Mouse (Mus musculus) retina, postnatal 1 day (tissue): Measurements from ENCODE around the gene Sycp2.
A peak's percentile ranks its signal among the peaks of the same experiment; 100 is the strongest.

Source experiments
- DNase-seq: peaks from one replicate; pipeline ENCODE4 v3.0.0-alpha.2; 2012

Gene Sycp2

GRCm38 (mm10) chr2:178407053-178407815, at the start of gene Sycp2:
Gene Sycp2 (minus strand): TSS chr2:178407685.
- no peak for DNase-seq

DNA sequence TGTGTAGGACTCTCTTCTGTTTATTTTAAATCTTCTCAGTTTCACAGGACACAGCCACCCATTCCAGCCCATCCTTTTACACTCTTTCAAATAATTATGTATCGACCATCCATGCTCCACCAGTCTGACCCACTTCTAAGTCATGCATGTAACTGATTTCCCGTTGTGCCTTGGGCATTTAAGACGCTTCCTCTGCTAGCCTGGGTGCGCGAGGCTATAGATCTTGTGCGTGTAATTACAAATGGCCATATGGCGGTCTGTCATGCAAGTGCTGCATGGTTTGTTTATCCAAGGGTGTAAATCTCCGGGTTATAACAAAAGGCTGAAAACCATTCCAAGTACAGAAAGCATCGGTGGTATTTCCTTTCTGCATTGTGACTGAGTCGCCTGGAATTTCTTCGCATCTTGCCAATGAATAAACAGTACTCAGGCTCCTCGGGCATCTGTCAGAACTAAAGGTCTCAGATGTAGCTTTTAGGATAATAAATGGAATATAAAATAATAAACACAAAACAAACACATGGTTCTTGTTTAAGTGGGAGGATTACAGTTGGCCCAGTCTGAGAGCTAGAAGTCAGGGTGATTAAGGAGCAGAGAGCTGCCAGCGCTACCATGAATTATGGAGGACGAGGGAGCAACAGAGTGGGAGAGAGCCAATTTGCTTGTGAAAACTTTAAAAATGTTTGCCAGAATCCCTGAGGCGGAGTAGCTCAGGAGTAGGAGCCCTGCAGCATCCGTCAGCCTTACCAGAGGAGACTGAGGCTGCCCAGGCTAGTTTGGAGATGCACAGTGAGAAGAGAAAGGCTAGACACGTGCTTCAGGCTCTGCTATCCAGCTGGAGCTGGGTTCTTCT, 47.4 kb upstream of the Sycp2 start:
- peak; percentile 79 for DNase-seq

DNA sequence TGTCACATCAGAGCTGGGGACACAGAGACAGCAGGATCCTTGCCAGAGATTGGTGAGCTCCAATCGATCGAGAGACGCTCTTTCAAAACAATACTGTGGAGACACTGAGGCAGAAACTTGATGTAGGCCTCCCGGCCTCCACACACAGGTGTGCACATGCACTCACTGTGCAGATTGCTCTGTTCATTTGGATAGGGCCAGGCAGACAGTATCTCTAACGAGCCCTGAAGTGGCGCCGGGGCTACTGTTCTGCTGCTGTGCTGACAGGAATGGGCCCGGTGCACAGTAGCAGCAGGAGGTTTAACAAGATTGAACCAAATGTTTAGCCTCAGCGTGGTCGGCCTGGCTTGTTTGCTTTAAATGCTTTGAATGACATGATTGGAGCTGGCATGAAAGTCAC, 43.5 kb upstream of the Sycp2 start:
- no peak for DNase-seq

GRCm38 (mm10) chr2:178450236-178450635, 42.8 kb upstream of the Sycp2 start:
- DNase-seq = no peak

DNA sequence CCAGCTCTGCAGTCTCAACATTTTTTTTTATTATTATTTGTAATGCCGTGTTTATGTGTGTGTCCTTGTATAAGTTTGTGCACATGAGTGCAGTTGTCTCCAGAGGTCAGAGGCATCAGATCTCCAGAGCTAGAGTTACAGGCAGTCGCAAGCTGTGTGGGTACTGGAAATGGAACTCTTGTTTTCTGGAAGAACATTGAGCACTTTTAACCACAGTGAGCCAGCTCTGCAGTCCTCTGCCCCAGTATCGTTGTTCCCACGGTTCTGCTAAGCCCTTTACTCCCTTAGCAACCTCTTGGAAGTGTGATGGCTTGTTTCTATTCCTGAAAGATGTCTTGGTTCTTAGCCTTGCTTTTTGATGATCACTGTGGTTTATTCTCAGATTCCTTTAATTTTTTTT, 41.9 kb upstream of the Sycp2 start:
- DNase-seq = no peak

DNA sequence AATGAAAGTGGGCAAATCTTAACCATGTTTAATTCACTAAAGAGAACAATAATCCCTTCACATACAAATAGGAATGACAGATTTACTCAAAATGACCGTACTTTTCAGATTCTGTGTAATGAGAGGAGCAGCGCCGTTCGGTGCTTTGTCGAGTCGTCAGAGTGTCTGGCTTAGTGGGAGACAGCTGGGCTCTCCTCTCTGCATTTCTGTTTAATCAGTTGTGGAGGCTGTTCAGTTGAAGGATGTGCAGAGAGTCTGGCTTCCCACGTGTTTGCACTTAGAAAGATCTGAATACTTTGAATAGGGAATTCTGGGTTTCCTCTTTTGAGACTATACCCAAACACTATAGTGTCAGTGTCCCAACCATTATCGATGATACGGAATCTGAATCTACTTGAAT, 29.8 kb upstream of the Sycp2 start:
- no peak for DNase-seq

- DNase-seq = no peak
Observed at GRCm38 (mm10) chr2:178433903-178434302, 26.4 kb upstream of the Sycp2 start.

GRCm38 (mm10) chr2:178433495-178433894, 26.0 kb upstream of the Sycp2 start:
- DNase-seq = no peak

DNA sequence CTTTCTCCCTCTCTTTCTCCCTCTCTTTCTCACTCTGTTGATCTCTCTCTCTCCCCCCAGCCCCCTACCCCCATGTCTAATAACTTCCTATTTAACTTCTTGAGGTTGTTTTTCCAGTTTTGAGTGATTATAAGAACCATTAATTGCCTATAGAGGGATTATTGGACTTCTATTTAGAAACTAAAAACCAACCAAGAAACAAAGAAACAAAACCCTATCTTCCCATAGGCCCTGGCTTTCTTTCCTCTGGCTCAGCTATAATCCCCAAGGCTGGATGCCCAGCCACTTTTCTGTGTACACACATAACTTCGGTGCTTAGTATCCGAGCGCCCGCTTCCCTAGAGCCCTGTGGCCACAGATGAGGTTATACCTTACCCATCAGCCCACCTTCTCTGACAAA, 22.7 kb upstream of the Sycp2 start, which contains the start of gene Cdh26:
Gene Cdh26, plus strand, starts transcription at position 301 of the 400 bp plus-strand sequence.
- DNase-seq = no peak

GRCm38 (mm10) chr2:178429426-178429825, 21.9 kb upstream of the Sycp2 start:
- no peak for DNase-seq

DNA sequence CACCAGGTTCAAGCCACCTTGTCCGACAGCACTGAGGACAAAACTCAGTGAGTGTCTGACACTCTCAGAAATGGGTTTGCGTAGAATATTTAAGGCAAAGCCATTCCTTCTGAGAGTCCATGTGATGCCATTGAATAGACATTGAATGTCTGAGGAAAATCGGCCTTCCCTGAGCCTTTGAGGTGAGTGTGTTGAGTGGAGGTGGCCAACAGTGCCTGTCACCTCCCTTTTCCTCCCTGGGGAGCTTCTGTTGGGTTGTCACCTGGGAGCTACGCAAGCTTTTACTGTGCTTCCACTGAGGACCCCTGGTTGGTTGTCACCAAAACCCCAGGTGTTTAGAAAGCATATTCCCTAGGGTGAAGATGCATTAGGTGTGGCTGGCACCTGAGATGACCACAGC, 21.2 kb upstream of the Sycp2 start:
- no peak for DNase-seq

DNA sequence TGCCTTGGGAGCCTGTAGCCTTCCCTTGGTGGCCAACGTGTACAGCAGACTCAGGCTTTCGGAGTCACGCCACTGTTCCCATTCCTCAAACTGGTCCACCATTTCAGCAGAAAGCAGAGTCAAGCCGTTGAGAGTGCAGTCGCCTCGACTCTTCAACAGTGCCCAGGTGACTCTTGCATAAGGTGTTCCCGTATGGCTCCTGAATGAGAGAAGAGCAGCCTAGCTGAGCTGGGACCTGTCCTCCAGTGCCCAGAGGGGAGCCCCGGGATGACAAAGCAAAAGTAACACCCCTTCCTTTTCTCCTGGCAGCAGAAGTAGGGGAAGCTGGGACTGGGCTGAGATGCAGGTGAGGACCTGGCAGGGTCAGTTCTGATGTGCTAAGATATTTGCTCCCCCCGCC, 20.7 kb upstream of the Sycp2 start:
- no peak for DNase-seq

- DNase-seq = no peak
Observed at GRCm38 (mm10) chr2:178427181-178427580, 19.7 kb upstream of the Sycp2 start.

DNA sequence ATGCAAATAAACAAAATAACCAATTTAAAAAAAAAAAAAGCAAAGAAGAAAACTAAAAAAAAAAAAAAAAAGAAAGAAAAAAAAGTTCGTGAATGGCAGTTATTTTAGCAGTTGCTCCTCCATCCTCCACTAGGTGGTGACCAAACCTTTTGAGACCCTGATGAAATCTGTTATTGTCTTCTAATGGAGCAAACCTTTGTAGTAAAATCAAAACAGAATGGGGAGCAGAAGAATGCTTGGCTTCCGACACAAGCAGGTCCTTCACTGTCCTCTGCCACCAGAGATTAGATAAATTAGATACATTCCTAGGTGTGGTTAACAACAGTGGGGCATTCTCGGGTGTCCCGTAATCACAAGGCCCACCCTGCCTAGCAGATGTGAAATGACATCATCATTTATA, 18.7 kb upstream of the Sycp2 start:
- DNase-seq = peak; percentile 58

DNA sequence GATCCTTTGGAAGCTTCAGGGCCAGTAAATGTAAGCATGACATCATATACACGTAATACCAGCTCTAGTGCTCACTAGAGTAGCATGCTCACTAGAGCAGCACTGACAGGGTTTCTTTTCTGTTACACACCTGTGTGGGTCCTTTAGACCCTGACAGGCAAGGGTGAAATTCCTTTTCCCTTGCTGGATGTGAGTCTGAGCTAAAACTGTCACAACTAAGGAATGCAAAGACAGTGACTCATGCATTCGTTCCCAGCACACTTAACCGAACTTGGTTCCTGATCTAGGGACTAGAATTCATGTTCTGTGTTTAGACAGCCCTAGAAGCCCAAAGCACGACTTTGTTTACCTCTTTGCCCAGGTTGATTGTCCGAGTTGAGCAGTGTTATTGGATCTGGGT, 15.7 kb upstream of the Sycp2 start:
- DNase-seq = no peak

- no peak for DNase-seq
Observed at GRCm38 (mm10) chr2:178422186-178422585, 14.7 kb upstream of the Sycp2 start.

DNA sequence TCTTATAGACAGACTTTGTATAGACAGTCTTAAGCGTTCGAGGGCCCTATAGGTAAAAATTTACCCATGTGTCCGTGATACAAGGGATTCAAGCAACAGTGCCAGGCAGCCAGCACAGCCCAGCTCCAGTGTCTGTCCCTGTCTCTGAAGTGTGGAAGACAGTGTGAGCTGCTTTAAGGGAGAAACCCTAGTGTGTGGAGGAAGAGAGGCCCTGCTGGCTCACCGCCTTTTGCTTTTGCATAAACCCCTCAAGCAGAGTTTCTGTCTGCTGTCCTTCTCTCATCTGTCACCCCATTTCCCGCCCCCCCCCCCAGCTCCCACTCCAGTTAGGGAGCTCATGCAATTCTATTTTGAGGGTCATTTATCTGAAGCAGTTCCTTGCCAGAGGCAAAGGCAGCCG, 14.1 kb upstream of the Sycp2 start:
- DNase-seq = peak; percentile 50

DNA sequence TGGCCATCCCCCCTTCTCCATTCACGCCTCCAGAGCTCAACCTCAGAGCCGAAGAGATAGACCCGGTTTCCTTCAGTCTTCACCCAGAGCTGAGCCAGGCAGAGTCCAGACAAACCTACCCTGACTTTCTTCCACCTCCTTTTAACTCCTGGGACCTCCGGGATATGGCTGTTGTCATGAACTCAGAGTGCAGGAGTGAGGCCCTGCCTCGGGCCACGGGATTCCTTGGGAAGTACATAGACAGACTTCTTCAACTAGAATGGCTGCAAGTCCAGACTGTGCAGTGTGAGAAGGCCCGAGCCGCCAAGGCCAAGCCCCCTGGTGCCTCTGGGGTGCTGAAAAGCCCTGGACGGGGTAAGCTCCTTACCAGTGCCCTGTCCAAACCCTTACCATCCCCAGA, 13.1 kb upstream of the Sycp2 start:
- no peak for DNase-seq

- no peak for DNase-seq
Observed at GRCm38 (mm10) chr2:178416970-178417369, 9.5 kb upstream of the Sycp2 start.

- DNase-seq = no peak
Observed at GRCm38 (mm10) chr2:178416427-178416826, 8.9 kb upstream of the Sycp2 start.

DNA sequence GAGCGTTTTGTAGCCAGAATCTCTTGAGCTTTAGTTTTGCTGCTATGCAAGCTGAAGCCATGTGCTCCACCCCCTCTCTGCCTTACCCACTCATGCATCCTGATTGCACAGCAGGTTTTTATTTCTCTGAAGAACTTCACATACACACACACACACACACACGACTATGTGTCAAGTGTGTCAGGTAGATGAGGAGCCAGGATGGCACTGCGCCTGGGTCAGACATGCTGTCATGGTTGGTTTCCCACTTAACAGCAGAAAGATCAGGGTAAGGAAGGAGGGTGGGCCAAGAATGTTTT, 7.6 kb upstream of the Sycp2 start:
- no peak for DNase-seq

GRCm38 (mm10) chr2:178414261-178415149, 7.0 kb upstream of the Sycp2 start, which contains the start of the genes Ppp1r3d and Fam217b:
Gene Ppp1r3d (minus strand): TSS chr2:178414472.
Gene Fam217b (plus strand): TSS chr2:178414524.
- peak; percentile 68 for DNase-seq
